Mouse (Mus musculus) C2C12 (cell line): ENCODE data around the gene Hltf. TPM values are rescaled to one million over a fixed set of nuclear protein-coding genes. Genes with fewer than 3 reads are reported as not detected.
"Not testable (repeated sequence)": the region's sequence is repeated elsewhere in the genome, so short reads cannot be mapped to it uniquely, and the experiment has no call there.

Source experiments
- H3K27me3 ChIP-seq: one replicate; pipeline ENCODE4 v1.6.1; 2011; ENCODE audit not compliant: control insufficient read depth, insufficient read depth, insufficient read length
- H3K36me3 ChIP-seq: one replicate; pipeline ENCODE4 v1.6.1; 2011; ENCODE audit not compliant: control insufficient read depth, insufficient read depth
- H3K4me3 ChIP-seq: one replicate; pipeline ENCODE4 v1.5.1; 2011; ENCODE audit warnings: mild to moderate bottlenecking, control low read depth; ENCODE audit not compliant: poor library complexity, insufficient read depth, severe bottlenecking
- H3K79me2 ChIP-seq: one replicate; pipeline ENCODE4 v1.6.1; 2011; ENCODE audit not compliant: control insufficient read depth, insufficient read depth
- H3K79me3 ChIP-seq: one replicate; pipeline ENCODE4 v1.6.1; 2011; ENCODE audit warnings: low read depth, control low read depth
- H3ac ChIP-seq: one replicate; pipeline ENCODE3; 2011; ENCODE audit warnings: low read depth; ENCODE audit not compliant: control insufficient read depth, insufficient read length
- CEBPB ChIP-seq: IDR thresholded peaks from one replicate; pipeline ENCODE4 v1.6.1; 2011; ENCODE audit warnings: low read depth, mild to moderate bottlenecking, control low read depth, moderate library complexity
- CTCF ChIP-seq: IDR thresholded peaks from one replicate; pipeline ENCODE4 v1.5.1; 2011; ENCODE audit not compliant: control insufficient read depth, insufficient read depth, insufficient read length
- FOSL1 ChIP-seq: IDR thresholded peaks from one replicate; pipeline ENCODE4 v1.8.0; 2011; ENCODE audit warnings: mild to moderate bottlenecking, low read length; ENCODE audit not compliant: poor library complexity, insufficient read depth, severe bottlenecking
- MAX ChIP-seq: IDR thresholded peaks from one replicate; pipeline ENCODE4 v1.6.1; 2011; ENCODE audit warnings: mild to moderate bottlenecking, control low read depth
- MYOD1 ChIP-seq: IDR thresholded peaks from one replicate; pipeline ENCODE4 v1.6.1; 2011; ENCODE audit warnings: low read depth; ENCODE audit not compliant: control insufficient read depth, insufficient read length
- MYOG ChIP-seq: IDR thresholded peaks from one replicate; pipeline ENCODE4 v1.6.1; 2011; ENCODE audit not compliant: control insufficient read depth, insufficient read length; ENCODE audit errors: extremely low read depth
- USF1 ChIP-seq: IDR thresholded peaks from one replicate; pipeline ENCODE4 v1.6.1; 2011; ENCODE audit warnings: low read depth, mild to moderate bottlenecking, control low read depth, moderate library complexity
- polyA plus RNA-seq: library from polyadenylated mRNA; unstranded; fragments of >200 nt; fragmentation: generic; extraction: Trizol; gene quantifications from one replicate; pipeline ENCODE4 v1.2.1, GENCODE M21; 2012; ENCODE audit warnings: missing spikeins

Hltf gene
- polyA plus RNA-seq, 1 experiment, result 1.9 TPM

- TF ChIP-seq MYOG (no peak), FOSL1 (no peak), USF1 (no peak), CTCF (no peak), MAX (no peak), CEBPB (no peak), MYOD1 (no peak)
- Histone ChIP-seq H3K27me3 (no peaks in the 10 kb centered on the region), H3K79me2 (no peaks in the 10 kb centered on the region)
Observed at GRCm38 (mm10) chr3:20108881-20109280, 51.3 kb downstream of the Hltf start.

GRCm38 (mm10) chr3:20111913-20112312, 54.3 kb downstream of the Hltf start:
- H3K36me3 ChIP-seq, result peaks cover 38% of the 10 kb centered on the region
- TF ChIP-seq MYOG (no peak), FOSL1 (no peak), MYOD1 (no peak), USF1 (no peak), CEBPB (no peak), CTCF (no peak), MAX (no peak)
- H3K79me2 ChIP-seq, result no peaks in the 10 kb centered on the region
- no peak overlapping the region for H3K4me3 ChIP-seq
- H3K79me3 ChIP-seq, result no peaks in the 10 kb centered on the region
- no peaks in the 10 kb centered on the region for H3K27me3 ChIP-seq
- H3ac ChIP-seq, result no peak overlapping the region

More at GRCm38 (mm10) chr3:20108881-20109280, 51.3 kb downstream of the Hltf start:
- Histone ChIP-seq H3K36me3 (peaks cover 35% of the 10 kb centered on the region), H3K4me3 (no peak overlapping the region), H3ac (no peak overlapping the region), H3K79me3 (no peaks in the 10 kb centered on the region)

GRCm38 (mm10) chr3:20119044-20119591, 61.5 kb downstream of the Hltf start:
- Histone ChIP-seq H3K36me3 (peaks cover 20% of the 10 kb centered on the region), H3K79me3 (no peaks in the 10 kb centered on the region), H3K27me3 (no peaks in the 10 kb centered on the region), H3K4me3 (no peak overlapping the region), H3ac (no peak overlapping the region), H3K79me2 (no peaks in the 10 kb centered on the region)
- no peak for TF ChIP-seq FOSL1
- no peak for TF ChIP-seq MYOG
- no peak for TF ChIP-seq MYOD1
- no peak for TF ChIP-seq USF1
- TF ChIP-seq CTCF, result no peak
- no peak for TF ChIP-seq MAX

- Histone ChIP-seq H3K79me3 (no peaks in the 10 kb centered on the region), H3K27me3 (no peaks in the 10 kb centered on the region), H3K36me3 (peaks cover 20% of the 10 kb centered on the region), H3K4me3 (no peak overlapping the region), H3ac (no peak overlapping the region), H3K79me2 (no peaks in the 10 kb centered on the region)
- TF ChIP-seq FOSL1 (no peak), MYOD1 (no peak), CEBPB (no peak), USF1 (no peak), MYOG (no peak), CTCF (no peak), MAX (no peak)
Observed at GRCm38 (mm10) chr3:20119686-20120244, 62.2 kb downstream of the Hltf start.

GRCm38 (mm10) chr3:20121582-20121981, 64.0 kb downstream of the Hltf start:
- H3ac ChIP-seq, H3K79me2 ChIP-seq, H3K27me3 ChIP-seq, H3K4me3 ChIP-seq, H3K79me3 ChIP-seq: not testable (repeated sequence)
- H3K36me3 ChIP-seq, result peaks cover 23% of the 10 kb centered on the region

- no peak overlapping the region for H3K4me3 ChIP-seq
- H3K27me3 ChIP-seq, result no peaks in the 10 kb centered on the region
- H3K79me3 ChIP-seq, result no peaks in the 10 kb centered on the region
- H3K36me3 ChIP-seq, result peaks cover 10% of the 10 kb centered on the region
- no peak overlapping the region for H3ac ChIP-seq
- H3K79me2 ChIP-seq, result no peaks in the 10 kb centered on the region
- TF ChIP-seq MAX (no peak), CTCF (no peak), MYOG (no peak)
Observed at GRCm38 (mm10) chr3:20125604-20126003, 68.0 kb downstream of the Hltf start.
